Mouse (Mus musculus) erythroblast, embryonic 14.5 days (primary cell): Measurements from ENCODE around the gene Slk.

ENCODE experiments used
- GATA1 ChIP-seq: IDR thresholded peaks from 2 replicates; pipeline ENCODE4 v1.6.1; 2012; ENCODE audit warnings: low read length, inconsistent platforms, mixed read lengths
- TAL1 ChIP-seq: IDR thresholded peaks from 3 replicates; pipeline ENCODE4 v1.6.1; 2012; ENCODE audit warnings: low read length, inconsistent platforms, mixed read lengths

- TF ChIP-seq GATA1 = no peak
- TF ChIP-seq TAL1 = no peak
Measured at GRCm38 (mm10) chr19:47643910-47644309, 64.4 kb downstream of the Slk start.
